Mouse (Mus musculus): Measurements from ENCODE around the gene Dnmt3a. TPM values are rescaled to one million over a fixed set of nuclear protein-coding genes. Genes with fewer than 3 reads are reported as not detected.

Dnmt3a gene
- 64.2 and 77.3 TPM in 2 replicates for polyA plus RNA-seq (2015; fragmentation: Nextera tagmentation; extraction: Ambion mirVana)

- ATAC-seq (ENCODE audit: low read depth), result no peak
- 16% methylated on average over 4 of the region's 4 CpGs for WGBS
- peak within 1 kb of the TSS; percentile 88 for H3K9ac ChIP-seq (ENCODE audit: low read length)
Observed at GRCm38 (mm10) chr12:3805852-3806251, at the start of gene Dnmt3a. Gene Dnmt3a (plus strand): TSS chr12:3806007.

GRCm38 (mm10) chr12:3756216-3756615 lies 49.6 kb upstream of the Dnmt3a start:
- H3K4me2 ChIP-seq (ENCODE audit: low read depth, low read length), result no peak overlapping the region
- H3K36me3 ChIP-seq (ENCODE audit: control insufficient read depth, insufficient read depth, low read length), result 0 out of 2 replicates have a peak, but pooled peaks cover 2% of the 10 kb centered on the region
- H3K9me3 ChIP-seq (ENCODE audit: control insufficient read depth, low read length), result no peaks in the 10 kb centered on the region
- H3K4me1 ChIP-seq (replicated peaks; ENCODE audit: control insufficient read depth, insufficient read depth, low read length), result no peaks in the 10 kb centered on the region
- ATAC-seq (ENCODE audit: low read depth), result no peak
- no peaks in the 10 kb centered on the region for H3K27me3 ChIP-seq (ENCODE audit: control insufficient read depth, insufficient read depth, low read depth, low read length)
- no peak overlapping the region for H3K9ac ChIP-seq (ENCODE audit: low read length)
- WGBS, result 84% methylated on average over 3 of the region's 3 CpGs
- no peak overlapping the region for H3K27ac ChIP-seq (ENCODE audit: low read length)
- H3K4me3 ChIP-seq (ENCODE audit: low read length), result no peak overlapping the region

More at GRCm38 (mm10) chr12:3805852-3806251, at the start of gene Dnmt3a:
- H3K36me3 ChIP-seq (ENCODE audit: control insufficient read depth, insufficient read depth, low read length), result no peaks in the 10 kb centered on the region
- peak within 1 kb of the TSS; percentile 82 for H3K4me3 ChIP-seq (ENCODE audit: low read length)
- no peaks in the 10 kb centered on the region for H3K9me3 ChIP-seq (ENCODE audit: control insufficient read depth, low read length)
- H3K27ac ChIP-seq (ENCODE audit: low read length), result peak within 1 kb of the TSS; percentile 96
- peaks cover 31% of the 10 kb centered on the region for H3K4me1 ChIP-seq (replicated peaks; ENCODE audit: control insufficient read depth, insufficient read depth, low read length)
- H3K27me3 ChIP-seq (ENCODE audit: control insufficient read depth, insufficient read depth, low read depth, low read length), result no peaks in the 10 kb centered on the region
- peak within 1 kb of the TSS; percentile 85 for H3K4me2 ChIP-seq (ENCODE audit: low read depth, low read length)

GRCm38 (mm10) chr12:3758127-3758526 lies 47.7 kb upstream of the Dnmt3a start:
- WGBS, result 61% methylated on average over 3 of the region's 3 CpGs
- H3K4me2 ChIP-seq (ENCODE audit: low read depth, low read length), result no peak overlapping the region
- no peak overlapping the region for H3K4me3 ChIP-seq (ENCODE audit: low read length)
- H3K9ac ChIP-seq (ENCODE audit: low read length), result no peak overlapping the region
- H3K27me3 ChIP-seq (ENCODE audit: control insufficient read depth, insufficient read depth, low read depth, low read length), result no peaks in the 10 kb centered on the region
- H3K36me3 ChIP-seq (ENCODE audit: control insufficient read depth, insufficient read depth, low read length), result no peaks in the 10 kb centered on the region
- no peak for ATAC-seq (ENCODE audit: low read depth)
- H3K9me3 ChIP-seq (ENCODE audit: control insufficient read depth, low read length), result no peaks in the 10 kb centered on the region
- H3K27ac ChIP-seq (ENCODE audit: low read length), result no peak overlapping the region
- H3K4me1 ChIP-seq (replicated peaks; ENCODE audit: control insufficient read depth, insufficient read depth, low read length), result no peaks in the 10 kb centered on the region

- WGBS, result 12% methylated on average over 4 of the region's 4 CpGs
- H3K36me3 ChIP-seq (ENCODE audit: control insufficient read depth, insufficient read depth, low read length), result no peaks in the 10 kb centered on the region
- peak; percentile 91 for ATAC-seq (ENCODE audit: low read depth)
- H3K4me1 ChIP-seq (replicated peaks; ENCODE audit: control insufficient read depth, insufficient read depth, low read length), result peaks cover 5% of the 10 kb centered on the region; the same call in 1 of the 2 replicates
- no peaks in the 10 kb centered on the region for H3K27me3 ChIP-seq (ENCODE audit: control insufficient read depth, insufficient read depth, low read depth, low read length)
- H3K9ac ChIP-seq (ENCODE audit: low read length), result 0 out of 2 replicates have a peak overlapping the region, but pooled peaks have one; percentile 3
- no peaks in the 10 kb centered on the region for H3K9me3 ChIP-seq (ENCODE audit: control insufficient read depth, low read length)
- H3K4me2 ChIP-seq (ENCODE audit: low read depth, low read length), result no peak overlapping the region
- peak overlapping the region; percentile 63 for H3K27ac ChIP-seq (ENCODE audit: low read length)
- H3K4me3 ChIP-seq (ENCODE audit: low read length), result no peak overlapping the region
Observed at GRCm38 (mm10) chr12:3759419-3759818, 46.4 kb upstream of the Dnmt3a start.

- no peak overlapping the region for H3K4me2 ChIP-seq (ENCODE audit: low read depth, low read length)
- peaks cover 7% of the 10 kb centered on the region; the same call in 1 of the 2 replicates for H3K4me1 ChIP-seq (replicated peaks; ENCODE audit: control insufficient read depth, insufficient read depth, low read length)
- no peak overlapping the region for H3K27ac ChIP-seq (ENCODE audit: low read length)
- no peaks in the 10 kb centered on the region for H3K36me3 ChIP-seq (ENCODE audit: control insufficient read depth, insufficient read depth, low read length)
- no peaks in the 10 kb centered on the region for H3K27me3 ChIP-seq (ENCODE audit: control insufficient read depth, insufficient read depth, low read depth, low read length)
- H3K9ac ChIP-seq (ENCODE audit: low read length), result no peak overlapping the region
- 80% methylated on average over 4 of the region's 4 CpGs for WGBS
- ATAC-seq (ENCODE audit: low read depth), result no peak
- no peak overlapping the region for H3K4me3 ChIP-seq (ENCODE audit: low read length)
- H3K9me3 ChIP-seq (ENCODE audit: control insufficient read depth, low read length), result no peaks in the 10 kb centered on the region
Observed at GRCm38 (mm10) chr12:3760876-3761590, 44.8 kb upstream of the Dnmt3a start.

- H3K36me3 ChIP-seq (ENCODE audit: control insufficient read depth, insufficient read depth, low read length), result no peaks in the 10 kb centered on the region
- H3K4me3 ChIP-seq (ENCODE audit: low read length), result no peak overlapping the region
- no peak overlapping the region for H3K9ac ChIP-seq (ENCODE audit: low read length)
- H3K27me3 ChIP-seq (ENCODE audit: control insufficient read depth, insufficient read depth, low read depth, low read length), result no peaks in the 10 kb centered on the region
- ATAC-seq (ENCODE audit: low read depth), result no peak
- H3K27ac ChIP-seq (ENCODE audit: low read length), result no peak overlapping the region
- 59% methylated on average over 6 of the region's 6 CpGs for WGBS
- H3K4me2 ChIP-seq (ENCODE audit: low read depth, low read length), result no peak overlapping the region
- H3K9me3 ChIP-seq (ENCODE audit: control insufficient read depth, low read length), result no peaks in the 10 kb centered on the region
- peaks cover 7% of the 10 kb centered on the region; the same call in 1 of the 2 replicates for H3K4me1 ChIP-seq (replicated peaks; ENCODE audit: control insufficient read depth, insufficient read depth, low read length)
Observed at GRCm38 (mm10) chr12:3761591-3762295, 44.1 kb upstream of the Dnmt3a start.

GRCm38 (mm10) chr12:3764191-3764804 lies 41.5 kb upstream of the Dnmt3a start:
- Histone ChIP-seq H3K4me3 (ENCODE audit: low read length) (no peak overlapping the region), H3K9ac (ENCODE audit: low read length) (no peak overlapping the region), H3K4me2 (ENCODE audit: low read depth, low read length) (no peak overlapping the region), H3K9me3 (ENCODE audit: control insufficient read depth, low read length) (no peaks in the 10 kb centered on the region), H3K36me3 (ENCODE audit: control insufficient read depth, insufficient read depth, low read length) (no peaks in the 10 kb centered on the region), H3K27ac (ENCODE audit: low read length) (no peak overlapping the region), H3K4me1 (replicated peaks; ENCODE audit: control insufficient read depth, insufficient read depth, low read length) (peaks cover 7% of the 10 kb centered on the region; the same call in 1 of the 2 replicates), H3K27me3 (ENCODE audit: control insufficient read depth, insufficient read depth, low read depth, low read length) (no peaks in the 10 kb centered on the region)
- no peak for ATAC-seq (ENCODE audit: low read depth)
- WGBS, result 57% methylated on average over 3 of the region's 3 CpGs

GRCm38 (mm10) chr12:3767360-3767759 lies 38.4 kb upstream of the Dnmt3a start:
- Histone ChIP-seq H3K9ac (ENCODE audit: low read length) (no peak overlapping the region), H3K4me3 (ENCODE audit: low read length) (no peak overlapping the region), H3K4me1 (replicated peaks; ENCODE audit: control insufficient read depth, insufficient read depth, low read length) (peaks cover 7% of the 10 kb centered on the region; the same call in 1 of the 2 replicates), H3K36me3 (ENCODE audit: control insufficient read depth, insufficient read depth, low read length) (no peaks in the 10 kb centered on the region), H3K27ac (ENCODE audit: low read length) (no peak overlapping the region), H3K4me2 (ENCODE audit: low read depth, low read length) (no peak overlapping the region), H3K27me3 (ENCODE audit: control insufficient read depth, insufficient read depth, low read depth, low read length) (no peaks in the 10 kb centered on the region), H3K9me3 (ENCODE audit: control insufficient read depth, low read length) (no peaks in the 10 kb centered on the region)
- no peak for ATAC-seq (ENCODE audit: low read depth)
- WGBS, result 68% methylated on average over 8 of the region's 8 CpGs

- H3K4me3 ChIP-seq (ENCODE audit: low read length), result no peak overlapping the region
- no peak overlapping the region for H3K27ac ChIP-seq (ENCODE audit: low read length)
- peaks cover 7% of the 10 kb centered on the region; the same call in 1 of the 2 replicates for H3K4me1 ChIP-seq (replicated peaks; ENCODE audit: control insufficient read depth, insufficient read depth, low read length)
- no peaks in the 10 kb centered on the region for H3K9me3 ChIP-seq (ENCODE audit: control insufficient read depth, low read length)
- no peaks in the 10 kb centered on the region for H3K27me3 ChIP-seq (ENCODE audit: control insufficient read depth, insufficient read depth, low read depth, low read length)
- ATAC-seq (ENCODE audit: low read depth), result no peak
- H3K4me2 ChIP-seq (ENCODE audit: low read depth, low read length), result no peak overlapping the region
- no peak overlapping the region for H3K9ac ChIP-seq (ENCODE audit: low read length)
- 86% methylated on average over 4 of the region's 4 CpGs for WGBS
- no peaks in the 10 kb centered on the region for H3K36me3 ChIP-seq (ENCODE audit: control insufficient read depth, insufficient read depth, low read length)
Observed at GRCm38 (mm10) chr12:3768391-3768790, 37.4 kb upstream of the Dnmt3a start.

Measured in lung, embryonic 16.5 days (tissue).